Mouse (Mus musculus): ENCODE results near the gene Pcbp1.
"Not testable (repeated sequence)": the region's sequence is repeated elsewhere in the genome, so short reads cannot be mapped to it uniquely, and the experiment has no call there.

Gene Pcbp1

DNA sequence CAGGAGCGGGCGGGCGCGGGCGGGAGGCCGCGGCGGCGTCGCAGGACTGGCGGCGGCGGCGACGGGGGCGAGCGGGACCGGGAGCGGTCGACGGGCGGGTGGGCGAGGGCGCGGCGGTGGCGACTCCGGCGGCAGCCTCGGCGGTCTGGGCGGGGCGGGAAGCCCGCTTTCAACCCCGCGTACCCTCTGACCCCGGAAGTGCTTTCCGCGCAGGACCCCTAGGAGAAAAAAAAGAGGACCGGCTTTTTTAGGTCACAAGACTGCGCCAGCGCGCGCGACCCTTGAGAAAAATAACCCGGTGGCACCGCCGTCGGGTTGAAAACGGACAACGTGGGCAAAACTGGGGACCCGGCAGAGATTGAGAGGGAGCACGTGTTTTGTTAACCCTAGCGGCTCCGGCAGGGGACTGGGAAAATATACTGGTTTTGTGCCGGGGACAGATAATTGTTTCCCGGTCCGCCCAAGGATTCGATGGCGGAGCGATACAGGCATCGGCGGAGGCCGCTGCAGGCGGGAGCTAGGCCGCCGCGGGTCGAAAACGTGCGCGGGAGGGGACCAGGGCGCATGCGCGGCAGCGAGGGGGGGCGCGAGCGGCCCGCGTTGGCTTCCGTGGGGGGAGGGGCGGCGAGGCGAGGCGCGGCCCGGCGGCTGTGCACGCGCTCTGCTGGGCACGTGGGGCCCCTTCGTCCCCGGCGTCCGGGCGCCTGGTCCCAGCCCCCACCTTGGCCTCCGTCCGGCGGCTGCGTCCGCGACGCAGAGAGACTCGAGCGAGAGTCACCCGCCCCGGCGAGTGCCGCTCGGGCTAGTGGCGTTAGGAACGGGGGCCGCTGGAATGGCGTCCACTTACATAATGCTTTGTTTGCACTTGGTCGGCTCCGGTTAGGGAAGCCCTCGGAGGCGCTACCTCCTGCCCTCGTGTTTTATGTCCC is at the start of gene Pcbp1:
Gene Pcbp1 (minus strand): TSS at position 290 of the 929 bp plus-strand sequence.
- peak; percentile 81 to 94 for DNase-seq (ENCODE audit: low read depth in 1 of 2, low spot score in 2 of 2)

DNA sequence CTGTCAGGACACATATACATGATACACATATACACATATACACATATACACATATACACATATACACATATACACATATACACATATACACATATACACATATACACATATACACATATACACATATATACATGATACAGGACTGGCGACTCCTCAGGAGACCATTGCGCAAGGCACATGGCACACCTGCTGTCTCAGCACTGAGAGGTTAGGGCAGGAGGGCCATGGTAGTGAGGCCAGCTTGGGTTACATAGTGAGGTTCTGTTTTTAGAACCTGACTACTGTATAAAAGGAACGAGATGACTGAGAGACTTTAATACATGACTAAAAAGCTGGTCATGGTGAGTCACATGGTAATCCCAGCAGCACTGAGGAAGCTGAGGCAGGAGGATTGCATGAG is 48.4 kb upstream of the Pcbp1 start:
- no peak for DNase-seq (ENCODE audit: low read depth in 1 of 2, low spot score in 2 of 2)

DNA sequence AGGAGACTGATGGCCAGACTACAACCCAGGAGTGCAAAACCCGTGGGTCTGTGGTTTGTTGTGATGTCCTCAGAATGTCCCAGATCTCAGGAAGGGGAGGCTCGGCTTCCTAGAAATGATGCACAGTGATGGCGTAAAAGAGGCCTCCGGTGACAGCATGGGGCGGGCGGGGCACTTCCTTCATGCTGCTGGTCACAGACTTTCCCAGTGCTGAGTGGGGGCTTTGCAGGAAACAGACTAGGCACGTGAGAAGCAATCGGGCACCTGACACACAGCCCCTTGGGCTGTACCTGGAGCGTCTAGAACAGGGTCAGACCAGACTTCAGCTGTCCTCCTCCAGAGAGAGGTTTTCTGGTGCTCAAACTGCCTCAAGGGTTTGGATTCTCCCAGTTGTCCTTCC is 44.7 kb upstream of the Pcbp1 start:
- DNase-seq (ENCODE audit: low read depth in 1 of 2, low spot score in 2 of 2) = peak; percentile 55 to 63

DNA sequence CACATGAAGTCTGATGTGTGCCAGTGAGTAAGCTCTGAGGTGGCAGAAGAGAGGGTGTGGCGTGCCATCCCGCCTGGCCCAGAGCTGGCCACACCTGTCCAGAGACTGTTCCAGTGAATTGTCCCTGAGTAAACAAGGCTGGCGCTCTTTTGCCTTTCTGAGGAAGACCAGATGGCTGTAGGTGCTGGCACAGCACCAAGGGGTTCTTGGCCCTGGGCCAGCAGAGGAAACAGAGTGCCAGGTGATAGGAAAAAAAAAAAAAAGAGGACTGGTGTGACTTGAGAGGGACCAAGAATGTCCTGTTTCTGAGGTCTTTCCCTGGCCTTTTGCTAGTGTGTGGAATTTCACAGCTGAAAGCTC is 43.3 kb upstream of the Pcbp1 start:
- no peak for DNase-seq (ENCODE audit: low read depth in 1 of 2, low spot score in 2 of 2)

DNA sequence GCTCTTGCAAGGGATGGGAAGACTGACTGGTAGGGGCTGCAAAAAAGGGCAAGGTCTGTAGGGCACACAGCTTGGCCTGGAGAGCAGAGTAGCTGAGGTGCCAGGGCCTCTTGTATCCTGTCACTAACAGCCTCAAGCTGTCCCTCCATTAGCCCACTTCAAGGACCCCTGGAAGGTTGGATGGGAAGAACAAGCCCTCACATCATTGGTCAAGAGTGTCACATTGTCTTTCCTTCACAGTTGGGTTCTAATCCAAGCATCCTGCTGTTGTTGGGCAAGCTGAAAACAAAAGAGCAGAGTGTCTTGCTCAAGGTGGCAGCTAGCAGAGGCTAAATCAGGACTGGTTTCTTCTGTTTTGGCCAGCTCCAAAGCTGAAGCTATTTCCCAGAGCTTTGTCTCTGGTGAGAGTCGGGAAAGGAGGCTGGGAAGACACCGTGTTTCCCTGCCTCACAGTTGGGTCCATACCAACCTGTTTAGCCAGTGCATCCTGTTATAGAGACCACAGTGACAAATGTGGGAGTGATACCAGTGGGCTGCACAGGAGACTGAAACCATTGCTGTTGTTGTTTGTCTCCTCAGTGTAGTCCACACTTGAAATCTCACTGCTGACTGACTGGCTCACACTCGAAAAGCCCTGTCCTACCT is 42.8 kb upstream of the Pcbp1 start:
- no peak for DNase-seq (ENCODE audit: low read depth in 1 of 2, low spot score in 2 of 2)

DNA sequence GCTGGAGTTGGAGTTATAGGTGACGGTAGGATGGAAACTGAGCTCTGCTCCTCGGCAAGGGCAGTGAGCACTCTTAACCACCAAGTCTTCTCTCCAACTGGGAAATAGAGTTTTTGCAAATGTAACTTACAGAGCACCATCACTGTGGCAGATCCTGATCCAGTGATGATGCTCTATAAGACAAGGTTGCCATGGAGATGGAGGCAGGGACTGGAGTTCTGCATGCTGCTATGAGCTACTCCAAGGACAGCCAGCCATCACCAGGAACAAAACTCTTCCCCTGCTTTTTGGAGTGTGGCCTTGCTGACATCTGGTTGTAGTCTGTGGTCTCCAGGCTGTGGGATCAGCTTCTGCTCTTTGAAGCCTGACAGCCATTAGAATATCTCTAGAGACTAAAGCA is 39.7 kb upstream of the Pcbp1 start:
- no peak for DNase-seq (ENCODE audit: low read depth in 1 of 2, low spot score in 2 of 2)

DNA sequence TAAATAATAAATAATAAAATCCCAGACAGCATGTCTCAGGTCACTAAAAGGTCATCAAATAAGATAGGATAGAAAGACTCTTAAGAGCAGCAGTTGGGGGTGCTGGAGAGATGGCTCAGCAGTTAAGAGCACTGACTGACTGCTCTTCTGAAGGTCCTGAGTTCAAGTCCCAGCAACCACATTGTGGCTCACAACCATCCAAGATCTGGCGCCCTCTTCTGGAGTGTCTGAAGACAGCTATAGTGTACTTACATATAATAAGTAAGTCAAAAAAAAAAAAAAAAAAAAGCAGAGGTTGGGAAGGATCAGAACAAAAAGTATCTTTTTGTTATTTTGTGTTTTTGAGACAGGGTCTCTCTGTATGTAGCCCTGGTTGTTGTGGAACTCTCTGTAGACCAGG is 31.1 kb upstream of the Pcbp1 start:
- DNase-seq (ENCODE audit: low read depth in 1 of 2, low spot score in 2 of 2) = not testable (repeated sequence)

DNA sequence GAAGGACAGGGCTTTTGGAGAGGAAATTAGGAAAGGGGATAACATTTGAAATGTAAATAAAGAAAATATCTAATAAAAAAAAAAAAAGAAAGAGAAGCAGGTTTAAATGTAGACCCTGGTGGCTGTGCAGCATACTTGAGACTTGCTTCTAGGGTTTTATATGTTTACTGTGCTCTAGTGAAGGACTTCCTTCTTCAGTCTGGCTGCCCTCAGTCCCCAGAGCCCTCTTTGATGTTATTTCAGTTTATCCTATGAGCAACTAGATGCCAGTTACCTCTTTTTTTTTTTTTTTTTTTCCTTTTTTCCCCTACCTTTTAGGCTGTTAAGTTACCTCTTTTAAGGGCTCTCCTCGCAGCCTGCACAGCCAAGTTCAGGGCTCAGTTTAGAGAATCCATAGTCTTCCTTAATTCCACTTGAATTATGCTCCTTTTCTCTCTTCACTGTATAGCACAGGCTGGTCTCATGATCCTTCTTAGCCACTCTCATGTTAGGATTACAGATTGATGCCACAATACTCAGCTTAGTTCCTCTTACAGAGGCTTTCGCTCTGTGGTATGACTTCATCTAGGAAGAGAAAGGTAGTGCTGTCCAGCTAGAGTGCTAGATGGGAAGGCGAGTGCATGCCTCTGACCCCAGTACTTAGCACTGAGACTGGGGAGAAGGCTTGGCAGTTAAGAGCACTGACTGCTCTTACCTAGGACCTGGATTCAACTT is 30.4 kb upstream of the Pcbp1 start:
- peak in 1 of 2 experiments; percentile 13 for DNase-seq (ENCODE audit: low read depth in 1 of 2, low spot score in 2 of 2)

DNA sequence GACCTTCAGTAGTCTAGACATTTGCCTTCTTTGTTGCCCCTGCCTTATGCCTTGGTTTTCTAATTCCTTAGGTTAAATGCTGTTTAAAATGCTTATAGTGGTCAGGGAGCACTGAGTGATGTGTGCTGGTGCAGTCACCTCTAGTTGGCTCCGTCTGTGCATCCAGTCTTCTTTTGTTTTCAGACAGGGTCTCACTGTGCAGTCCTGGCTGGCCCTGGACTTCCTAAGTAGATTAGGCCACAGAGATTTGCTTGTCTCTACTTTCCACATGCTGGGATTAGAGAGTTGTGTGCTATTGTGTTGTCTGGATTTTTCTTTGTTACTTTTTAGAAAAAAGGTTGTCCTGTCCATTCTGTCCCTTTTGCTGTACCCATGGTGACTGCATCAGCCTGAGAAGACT is 24.5 kb upstream of the Pcbp1 start:
- DNase-seq (ENCODE audit: low read depth in 1 of 2, low spot score in 2 of 2) = no peak

DNA sequence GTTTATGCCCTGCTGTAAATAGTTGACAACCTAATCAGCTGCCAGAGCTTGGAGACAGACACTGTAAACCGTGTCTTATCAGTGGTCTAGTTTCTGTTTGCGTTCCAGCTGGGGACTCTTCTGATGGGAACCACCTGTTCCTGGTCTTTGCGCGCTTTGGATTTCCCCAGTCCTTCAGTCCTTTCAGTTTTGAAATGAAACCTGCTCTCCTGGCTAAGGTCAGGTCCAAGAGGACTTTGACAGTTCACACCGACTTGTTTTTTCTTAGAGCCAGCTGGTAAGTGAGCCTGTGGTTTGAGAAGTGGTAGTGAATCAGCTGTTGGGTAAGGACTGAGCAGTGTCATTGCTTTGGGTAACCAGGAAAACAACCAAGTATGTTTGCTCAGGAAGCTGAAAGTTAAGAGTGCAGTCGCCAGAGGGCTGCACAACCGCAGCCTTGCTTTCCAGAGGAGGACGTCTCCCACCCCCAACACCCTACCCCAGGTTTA is 21.8 kb upstream of the Pcbp1 start:
- DNase-seq (ENCODE audit: low read depth in 1 of 2, low spot score in 2 of 2) = peak in 1 of 2 experiments; percentile 8

DNA sequence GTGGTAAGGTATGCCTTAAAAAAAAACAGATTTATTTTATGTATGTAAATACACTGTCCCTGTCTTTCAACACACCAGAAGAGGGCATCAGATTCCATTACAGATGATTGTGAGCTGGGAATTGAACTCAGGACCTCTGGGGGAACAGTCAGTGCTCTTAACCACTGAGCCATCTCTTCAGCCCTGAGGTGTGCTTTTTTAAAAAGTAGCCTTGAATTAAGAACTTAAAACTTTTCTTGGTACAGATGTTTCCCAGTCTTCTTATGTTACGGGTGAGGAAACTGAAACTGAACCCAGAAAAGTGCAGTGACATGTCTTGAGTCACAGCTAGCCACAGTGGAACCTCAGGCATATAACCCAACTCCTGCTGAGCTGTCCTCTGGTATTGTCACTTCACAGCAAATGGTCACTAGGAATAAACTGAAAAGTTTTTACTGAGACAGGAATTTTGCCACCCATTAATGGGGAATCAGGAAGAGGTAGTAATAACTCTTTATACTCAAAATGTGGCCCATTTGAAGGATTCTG is 21.2 kb upstream of the Pcbp1 start:
- no peak for DNase-seq (ENCODE audit: low read depth in 1 of 2, low spot score in 2 of 2)

DNA sequence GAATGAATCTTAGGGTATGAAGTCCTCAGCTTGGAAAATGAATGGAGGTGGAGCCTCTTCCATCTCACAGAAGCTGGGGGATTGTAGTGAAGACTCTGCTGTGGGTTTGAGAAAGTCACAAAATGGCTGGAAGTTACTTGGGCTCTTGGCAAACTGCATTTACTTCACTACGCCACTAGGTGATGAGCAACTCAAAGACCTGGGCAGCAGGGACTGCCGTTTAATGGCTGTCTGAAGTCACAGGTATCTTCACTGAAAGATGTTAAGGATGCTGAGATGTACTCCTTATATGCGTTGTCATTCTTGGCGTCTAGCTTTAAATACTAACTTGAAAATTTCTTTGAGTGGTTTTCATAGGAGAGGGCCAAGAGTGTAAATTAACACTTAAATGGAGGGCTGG is 19.1 kb upstream of the Pcbp1 start:
- DNase-seq (ENCODE audit: low read depth in 1 of 2, low spot score in 2 of 2) = no peak

DNA sequence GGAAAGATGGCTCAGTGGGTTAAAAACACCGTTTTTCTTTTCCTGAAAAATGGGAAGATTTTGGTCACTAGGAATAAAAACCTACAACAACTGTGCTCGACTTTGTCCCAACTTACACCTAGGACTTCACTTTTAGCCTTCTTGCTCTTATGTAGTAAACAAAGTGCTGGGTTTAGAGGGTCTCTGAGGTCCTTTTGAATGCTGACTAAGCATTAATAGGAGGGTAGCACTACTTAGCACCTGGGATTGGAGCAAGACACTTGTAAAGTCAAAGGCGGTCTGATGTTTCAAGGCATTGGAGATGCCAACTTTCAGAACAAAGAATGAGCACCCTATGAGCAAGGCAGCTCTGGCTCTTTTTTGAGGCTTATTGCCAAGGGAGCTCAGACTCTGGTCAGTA is 17.7 kb upstream of the Pcbp1 start:
- no peak for DNase-seq (ENCODE audit: low read depth in 1 of 2, low spot score in 2 of 2)

DNA sequence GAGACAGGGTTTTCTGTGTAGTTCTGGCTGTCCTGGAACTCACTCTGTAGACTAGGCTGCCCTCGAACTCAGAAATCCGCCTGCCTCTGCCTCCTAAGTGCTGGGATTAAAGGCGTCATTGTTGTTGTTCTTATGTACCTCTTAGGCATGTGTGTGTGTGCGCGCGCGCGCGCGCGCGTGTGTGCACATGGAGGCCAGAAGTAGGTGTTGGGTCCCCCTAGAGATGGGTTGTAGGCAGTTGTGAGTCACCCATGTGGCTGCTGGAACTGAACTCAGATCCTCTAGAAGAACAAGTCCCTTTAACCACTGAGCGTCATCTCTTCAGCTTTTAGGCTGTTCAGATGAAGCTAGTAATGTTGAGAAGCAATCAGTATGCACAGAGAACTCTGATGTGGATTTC is 16.9 kb upstream of the Pcbp1 start:
- no peak for DNase-seq (ENCODE audit: low read depth in 1 of 2, low spot score in 2 of 2)

DNA sequence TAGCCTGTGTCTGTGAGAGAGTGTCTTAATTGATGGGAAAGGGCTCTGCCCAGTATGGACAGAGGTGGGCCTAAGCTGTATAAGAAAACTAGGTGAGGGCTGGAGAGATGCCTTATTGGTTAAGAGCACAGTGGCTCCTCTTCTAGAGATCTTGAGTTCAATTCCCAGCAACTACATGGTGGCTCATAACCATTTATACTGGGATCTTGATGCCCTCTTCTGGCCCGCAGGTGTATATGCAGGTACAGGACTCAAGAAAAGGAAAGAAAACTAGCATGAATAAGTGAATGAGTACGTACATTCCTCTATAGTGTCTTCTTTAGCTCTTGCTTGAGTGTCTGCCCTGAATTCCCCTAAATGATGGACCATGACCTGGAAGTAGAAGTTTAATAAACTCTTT is 15.5 kb upstream of the Pcbp1 start:
- DNase-seq (ENCODE audit: low read depth in 1 of 2, low spot score in 2 of 2) = no peak

DNA sequence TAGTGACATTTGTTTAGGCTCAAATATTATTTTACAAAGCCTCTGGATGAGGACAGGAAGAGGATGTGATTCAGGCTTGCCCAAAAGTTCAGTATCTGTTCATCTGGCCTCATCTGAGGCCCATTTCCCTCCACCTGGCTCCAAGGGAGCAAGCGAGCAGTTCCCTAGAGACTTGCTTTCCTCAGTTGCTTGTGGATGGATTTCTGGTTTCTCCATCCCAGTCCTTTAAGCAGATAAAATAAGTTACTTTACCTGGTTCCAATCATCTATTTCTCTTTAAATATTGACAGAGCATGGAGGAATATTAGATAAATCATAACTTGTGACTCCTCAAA is 2.3 kb upstream of the Pcbp1 start:
- DNase-seq (ENCODE audit: low read depth in 1 of 2, low spot score in 2 of 2) = no peak

DNA sequence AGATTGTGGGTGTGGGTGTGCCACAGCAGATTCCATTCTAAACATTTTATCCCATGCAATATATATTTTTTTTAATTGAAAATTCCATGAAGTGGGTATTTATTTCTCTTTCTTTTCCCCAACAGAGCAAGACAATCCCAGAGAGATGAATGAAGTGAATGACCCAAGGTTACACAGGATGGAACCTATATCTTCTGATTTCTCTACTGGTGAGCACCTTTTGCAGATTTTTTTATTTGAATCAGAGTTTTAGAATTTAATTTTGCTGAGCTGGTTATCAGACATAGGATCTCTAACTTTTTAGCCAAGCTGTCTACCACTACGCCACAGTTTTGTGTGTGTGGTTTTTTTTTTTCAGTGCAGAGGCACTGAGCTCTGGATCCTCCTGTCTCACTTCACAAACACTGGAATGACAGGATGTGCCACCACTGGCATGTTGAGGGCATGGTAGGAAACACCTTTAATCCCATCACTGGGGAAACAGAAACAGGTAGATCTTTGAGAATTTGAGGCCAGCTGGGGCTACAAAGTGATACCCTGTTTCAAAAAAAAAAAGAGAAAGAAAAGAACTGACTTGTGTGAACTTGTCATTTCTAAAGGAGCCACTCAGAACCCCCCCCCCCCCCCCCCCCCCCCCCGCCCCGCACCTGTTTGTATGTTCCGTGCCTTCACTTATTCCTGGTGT is 1.8 kb upstream of the Pcbp1 start:
- DNase-seq (ENCODE audit: low read depth in 1 of 2, low spot score in 2 of 2) = no peak

DNA sequence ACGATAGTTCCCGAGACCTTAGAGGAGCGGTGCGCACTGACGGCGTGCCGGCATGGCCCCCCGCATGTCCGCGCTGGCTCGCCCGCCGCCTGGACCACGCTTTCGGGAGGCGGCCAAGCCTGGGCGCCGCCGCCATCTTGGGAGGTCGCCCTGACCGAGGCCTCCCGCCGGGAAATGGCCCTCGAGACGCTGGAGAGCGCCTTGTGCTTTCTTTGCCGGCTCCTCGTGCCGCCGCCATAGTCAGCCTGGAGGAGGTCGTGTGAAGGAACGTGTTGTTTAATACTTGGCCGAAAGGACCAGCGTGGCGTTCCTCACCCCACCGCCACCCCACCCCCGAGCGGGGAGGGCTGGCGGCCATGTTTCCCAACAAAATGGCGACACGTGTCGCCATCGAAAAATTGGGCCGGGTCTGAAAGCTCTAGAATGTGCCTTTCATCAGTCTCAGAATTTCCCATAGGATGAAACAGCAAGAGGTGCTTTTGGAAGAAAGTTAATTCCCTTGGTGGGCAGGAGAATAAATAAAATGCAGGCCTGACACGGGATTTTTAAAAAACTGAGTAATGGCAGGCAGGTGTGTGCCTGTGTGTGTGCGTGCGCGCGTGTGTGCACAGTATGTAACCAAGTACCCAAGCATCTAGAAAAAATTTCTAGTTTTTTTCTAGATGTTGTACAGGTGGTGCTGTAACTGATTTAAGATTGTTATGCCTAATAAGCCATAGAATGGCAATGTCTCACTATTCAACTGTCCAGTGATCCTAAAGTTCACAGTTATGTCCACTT is 1.0 kb upstream of the Pcbp1 start:
- DNase-seq (ENCODE audit: low read depth in 1 of 2, low spot score in 2 of 2) = peak; percentile 61 to 85

DNA sequence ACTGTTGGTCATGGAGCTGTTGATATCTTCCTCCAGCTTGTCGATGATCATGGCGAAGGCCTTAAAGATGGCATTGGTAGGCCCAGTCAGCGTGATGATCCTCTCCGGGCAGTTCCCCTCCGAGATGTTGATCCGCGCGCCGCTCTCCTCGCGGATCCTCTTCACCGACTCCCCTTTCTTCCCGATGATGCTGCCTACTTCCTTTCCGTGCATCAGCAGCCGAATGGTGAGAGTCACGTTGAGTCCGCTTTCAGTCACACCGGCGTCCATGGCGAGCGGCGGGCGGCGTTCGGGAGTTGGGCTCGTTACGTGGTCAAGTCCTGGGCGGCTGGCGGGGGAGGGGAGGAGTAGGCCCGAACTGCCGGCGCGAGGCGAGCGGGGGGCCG is 482 bp downstream of the Pcbp1 start:
- peak; percentile 34 to 72 for DNase-seq (ENCODE audit: low read depth in 1 of 2, low spot score in 2 of 2)

DNA sequence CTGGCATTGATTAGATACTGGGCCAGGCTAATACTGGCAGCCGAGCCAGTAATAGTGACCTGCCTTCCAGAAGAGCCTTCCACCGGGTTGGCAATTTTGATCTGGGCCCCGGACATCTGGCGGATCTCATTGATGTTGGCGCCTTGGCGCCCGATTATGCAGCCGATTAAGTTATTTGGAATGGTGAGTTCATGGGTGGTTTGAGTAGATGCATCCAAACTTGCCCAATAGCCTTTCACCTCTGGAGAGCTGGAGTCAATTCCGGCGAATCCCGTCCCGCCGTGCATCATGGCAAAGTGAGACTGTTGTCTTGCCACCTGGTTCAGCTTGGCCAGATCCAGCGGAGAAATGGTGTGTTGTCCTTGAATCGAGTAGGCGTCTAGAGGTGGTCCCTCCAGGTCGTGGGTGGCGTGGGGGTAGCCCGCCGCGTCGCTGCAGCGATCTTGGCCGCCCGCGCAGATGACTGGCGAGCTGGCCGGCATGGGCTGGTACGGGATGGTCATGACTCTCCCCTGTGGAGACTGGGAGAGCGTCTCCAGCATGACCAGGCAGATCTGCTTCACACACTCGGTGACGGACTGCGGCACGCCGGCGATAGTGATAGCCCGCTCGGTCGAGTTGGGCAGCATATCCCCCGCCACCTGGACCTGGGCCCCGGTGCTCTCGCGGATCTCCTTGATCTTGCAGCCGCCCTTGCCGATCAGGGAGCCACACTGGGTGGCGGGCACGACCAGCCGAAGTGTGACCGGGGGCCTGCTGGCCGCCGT is 1.1 kb downstream of the Pcbp1 start:
- peak in 1 of 2 experiments; percentile 25 for DNase-seq (ENCODE audit: low read depth in 1 of 2, low spot score in 2 of 2)
